Mouse (Mus musculus): ENCODE data around the gene Ube2g1. TPM values are rescaled to one million over a fixed set of nuclear protein-coding genes. Genes with fewer than 3 reads are reported as not detected.
A peak's percentile ranks its signal among the peaks of the same experiment; 100 is the strongest.
"Not testable (repeated sequence)": the region's sequence is repeated elsewhere in the genome, so short reads cannot be mapped to it uniquely, and the experiment has no call there.

Ube2g1 gene
- total RNA-seq, 2 experiments from 2014 or later, result 49.8 to 50.8 TPM

DNA sequence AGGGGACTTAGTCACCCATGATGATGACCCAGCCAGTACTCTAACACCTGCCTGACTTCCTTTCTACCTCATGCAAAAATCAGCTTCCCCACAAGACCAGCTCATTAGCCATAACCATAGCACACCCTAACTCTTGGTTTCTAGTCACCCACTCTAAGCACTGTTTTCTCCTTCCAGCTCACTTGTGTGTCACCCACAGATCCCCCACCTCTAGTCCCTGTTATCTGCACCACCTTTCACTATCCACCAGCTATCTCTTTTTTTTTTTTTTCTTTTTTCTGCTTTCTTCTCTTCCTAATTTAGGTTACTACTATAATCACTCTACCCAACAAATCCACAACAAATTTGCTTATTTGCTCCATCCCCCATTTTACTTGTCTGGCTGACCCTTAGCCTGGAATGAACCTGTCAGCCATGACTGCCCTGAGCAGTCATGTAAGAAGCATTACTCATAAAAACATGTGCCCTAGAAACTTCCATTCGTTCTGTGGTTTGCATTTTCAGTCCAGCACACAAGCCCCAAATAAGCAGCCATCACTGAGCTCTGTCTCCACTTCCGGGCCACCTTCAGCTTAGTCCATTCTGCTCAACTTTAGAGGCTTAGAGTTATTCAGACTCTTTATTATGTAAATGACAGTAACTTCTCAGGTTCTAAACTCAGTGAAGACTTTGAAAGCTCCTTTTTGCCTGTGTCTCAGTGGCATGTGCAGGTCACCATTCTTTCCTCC lies 11.9 kb upstream of the Ube2g1 start:
- no peak for DNase-seq (ENCODE audit: low spot score in 2 of 2)

DNA sequence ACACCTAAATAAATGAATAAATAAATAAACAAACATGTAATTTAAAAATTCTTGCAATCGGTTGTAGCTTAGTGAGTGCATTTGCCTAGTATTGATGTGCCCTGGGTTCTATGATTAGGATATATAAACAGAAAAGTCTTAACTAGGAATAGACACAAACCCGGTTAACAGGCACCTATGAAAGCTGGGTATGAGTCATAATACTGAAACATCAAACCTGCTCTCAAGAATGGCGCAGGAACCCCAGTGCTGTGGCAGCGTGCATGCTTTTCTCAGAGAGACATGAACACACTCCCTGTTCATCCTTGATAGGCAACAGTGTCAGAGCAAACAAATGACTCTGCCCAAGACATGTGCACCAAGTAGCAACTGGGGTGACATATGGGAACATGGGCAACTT lies 9.3 kb upstream of the Ube2g1 start:
- DNase-seq (ENCODE audit: low spot score in 2 of 2), result no peak

DNA sequence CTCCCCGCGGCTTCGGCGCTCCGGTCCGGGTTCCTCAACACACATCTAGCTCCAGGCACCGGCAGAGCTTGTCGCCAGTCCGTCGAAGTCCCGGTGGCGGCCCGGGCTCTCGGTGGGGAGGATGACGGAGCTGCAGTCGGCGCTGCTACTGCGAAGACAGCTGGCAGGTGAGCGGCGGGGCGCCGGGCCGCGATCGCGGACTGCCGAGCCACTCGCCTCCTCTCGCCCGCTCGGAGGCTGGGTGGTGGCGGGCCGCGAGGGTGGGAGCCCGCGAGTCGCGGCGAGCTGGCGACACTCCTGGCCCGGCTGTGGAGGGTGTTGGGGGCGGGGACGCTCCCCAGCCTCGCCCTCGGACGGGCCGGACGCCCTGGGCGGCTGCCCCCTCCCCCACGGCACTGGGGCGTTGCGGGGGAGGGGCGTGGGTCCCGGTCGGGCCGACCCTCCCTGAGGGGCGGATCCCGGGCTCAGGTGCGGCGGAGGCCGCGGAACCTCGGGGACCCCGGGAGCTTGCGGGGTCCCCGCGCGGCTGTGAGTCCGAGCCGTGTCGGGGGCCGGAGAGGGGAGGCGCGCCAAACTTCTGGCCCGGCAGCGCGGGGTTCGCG lies 487 bp downstream of the Ube2g1 start:
- DNase-seq (ENCODE audit: low spot score in 2 of 2), result peak in 1 of 2 experiments; percentile 57

DNA sequence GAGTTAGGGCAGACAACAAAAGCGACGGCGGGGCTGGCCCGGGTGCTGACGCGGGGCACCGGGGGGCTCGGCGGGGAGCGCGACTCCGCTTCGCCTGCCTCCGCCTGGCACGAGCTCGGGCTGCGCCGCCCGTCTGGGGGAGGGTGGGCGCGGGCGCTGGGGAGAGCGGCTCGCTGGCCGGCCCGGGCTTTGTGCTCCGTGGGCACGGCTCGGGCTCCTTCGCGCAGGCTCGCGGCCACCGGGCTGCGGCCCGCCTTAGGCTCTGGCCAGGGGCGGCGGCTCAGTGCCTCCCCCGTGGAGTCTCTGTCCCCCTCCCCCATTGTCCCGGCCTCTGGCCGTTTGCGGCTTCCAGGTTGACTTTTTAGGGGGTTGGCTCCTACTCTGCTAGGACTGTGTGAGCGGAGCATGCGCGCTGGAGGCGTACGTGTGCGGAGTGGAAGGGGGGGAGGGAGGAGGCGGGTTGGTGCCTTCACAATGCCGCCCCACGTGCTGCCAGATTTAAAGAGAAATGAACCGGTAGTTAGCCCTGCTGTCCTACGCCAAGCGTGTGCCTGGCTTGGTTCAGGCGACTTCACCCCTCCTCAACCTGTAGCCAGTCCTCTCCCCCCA lies 1.1 kb downstream of the Ube2g1 start:
- peak; percentile 87 to 93 for DNase-seq (ENCODE audit: low spot score in 2 of 2)

DNA sequence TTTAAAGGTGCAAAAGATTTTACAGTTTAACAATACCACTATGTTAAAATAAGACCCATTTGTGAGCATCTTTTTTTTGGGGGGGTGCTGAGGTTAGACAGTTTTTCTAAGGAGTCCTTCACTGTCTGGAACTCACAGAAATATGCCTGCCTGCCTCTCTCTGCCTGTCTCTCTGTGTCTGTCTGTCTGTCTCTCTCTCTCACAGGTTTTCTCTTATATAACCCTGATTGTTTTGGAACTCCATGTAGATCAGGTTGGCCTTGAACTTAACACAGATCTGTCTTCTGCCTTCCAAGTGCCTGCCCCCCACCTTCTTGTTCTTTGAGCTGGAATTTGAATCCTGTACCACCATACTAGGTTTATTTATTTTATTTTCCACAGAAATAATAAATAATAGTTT lies 2.2 kb downstream of the Ube2g1 start:
- no peak for DNase-seq (ENCODE audit: low spot score in 2 of 2)

DNA sequence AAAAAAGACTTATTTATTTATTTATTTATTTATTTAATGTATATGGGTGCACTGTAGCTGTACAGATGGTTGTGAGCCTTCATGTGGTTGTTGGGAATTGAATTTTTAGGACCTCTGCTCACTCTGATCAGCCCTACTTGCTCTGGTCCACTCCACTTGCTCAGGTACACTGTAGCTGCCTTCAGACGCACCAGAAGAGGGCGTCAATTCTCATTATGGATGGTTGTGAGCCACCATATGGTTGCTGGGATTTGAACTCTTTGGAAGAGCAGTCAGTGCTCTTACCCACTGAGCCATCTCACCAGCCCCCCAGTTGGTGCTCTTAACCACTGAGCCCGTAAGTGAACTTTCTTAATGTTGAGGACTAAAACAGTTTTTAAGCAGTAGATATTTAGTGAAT lies 7.3 kb downstream of the Ube2g1 start:
- not testable (repeated sequence) for DNase-seq (ENCODE audit: low spot score in 2 of 2)

DNA sequence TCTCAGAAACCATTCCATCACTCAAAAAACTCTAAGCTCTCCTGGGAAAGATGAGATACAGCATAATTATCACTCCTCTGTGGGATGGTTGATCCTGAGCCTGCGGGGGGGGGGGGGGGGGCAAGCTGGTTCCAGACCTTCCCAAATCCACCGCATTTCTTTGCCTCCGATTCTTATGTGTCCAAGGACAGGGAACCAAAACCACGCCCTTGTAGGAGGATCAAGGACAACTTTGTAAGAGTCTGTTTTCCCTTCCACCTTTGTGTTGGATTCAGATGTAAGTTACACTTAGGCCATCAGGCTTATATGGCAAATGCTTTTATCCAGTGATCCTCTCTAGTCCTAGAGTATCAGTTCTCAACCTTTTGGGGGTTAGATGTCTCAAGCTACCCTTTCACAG lies 8.8 kb downstream of the Ube2g1 start:
- no peak for DNase-seq (ENCODE audit: low spot score in 2 of 2)

DNA sequence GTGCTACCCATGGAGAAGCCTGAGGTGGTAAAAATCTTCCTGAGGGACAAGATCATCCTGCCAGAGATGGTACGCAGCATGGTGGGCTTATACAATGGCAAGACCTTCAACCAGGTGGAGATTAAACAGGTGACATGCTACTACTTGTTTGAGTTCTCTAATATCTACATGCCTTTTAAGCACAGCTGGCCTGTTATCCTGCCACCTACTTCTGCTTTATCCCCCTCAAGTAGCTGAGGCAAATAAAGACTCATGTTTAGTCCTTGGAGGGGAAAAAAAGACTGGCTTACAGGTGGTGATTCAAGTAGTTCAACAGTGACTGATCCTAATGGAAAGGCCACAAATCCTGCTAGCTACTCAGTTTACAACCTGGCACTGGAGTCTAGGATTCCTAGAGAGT lies 11.4 kb downstream of the Ube2g1 start:
- no peak for DNase-seq (ENCODE audit: low spot score in 2 of 2)

DNA sequence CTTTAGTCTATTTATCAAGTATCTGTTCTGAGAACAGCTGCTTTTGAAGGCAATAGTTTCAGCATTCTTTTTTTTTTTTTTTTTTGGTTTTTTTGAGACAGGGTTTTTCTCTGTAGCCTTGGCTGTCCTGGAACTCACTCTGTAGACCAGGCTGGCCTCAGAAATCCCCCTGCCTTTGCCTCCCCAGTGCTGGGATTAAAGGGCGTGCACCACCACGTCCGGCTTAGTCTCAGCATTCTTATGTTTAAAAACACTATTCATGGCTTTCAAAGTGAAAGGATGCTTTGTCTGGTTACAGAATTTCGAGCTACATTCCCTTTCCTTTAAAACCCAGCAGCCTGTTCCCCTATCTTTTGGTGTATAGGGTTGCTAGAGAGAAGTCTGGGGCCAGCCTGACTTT lies 35.6 kb downstream of the Ube2g1 start:
- DNase-seq (ENCODE audit: low spot score in 2 of 2), result no peak

DNA sequence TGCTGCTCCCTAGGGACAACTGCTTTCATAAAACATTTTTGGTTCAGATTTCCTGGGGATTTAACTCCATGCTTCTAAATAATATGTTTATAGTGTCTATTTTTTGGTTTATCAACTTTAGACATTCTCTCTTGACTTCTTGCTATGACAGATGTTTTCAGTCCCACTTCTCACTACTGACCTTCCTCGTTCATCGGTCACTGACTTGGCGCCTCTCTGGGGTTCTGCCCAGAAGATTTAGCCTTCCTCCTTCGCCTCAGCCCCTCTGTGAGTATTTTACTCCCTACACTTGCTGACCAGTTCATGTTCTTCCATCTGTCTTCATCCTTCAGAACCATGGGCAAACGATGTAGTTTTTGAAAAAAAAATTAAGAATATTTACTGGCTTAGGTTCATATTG lies 38.3 kb downstream of the Ube2g1 start:
- no peak for DNase-seq (ENCODE audit: low spot score in 2 of 2)

DNA sequence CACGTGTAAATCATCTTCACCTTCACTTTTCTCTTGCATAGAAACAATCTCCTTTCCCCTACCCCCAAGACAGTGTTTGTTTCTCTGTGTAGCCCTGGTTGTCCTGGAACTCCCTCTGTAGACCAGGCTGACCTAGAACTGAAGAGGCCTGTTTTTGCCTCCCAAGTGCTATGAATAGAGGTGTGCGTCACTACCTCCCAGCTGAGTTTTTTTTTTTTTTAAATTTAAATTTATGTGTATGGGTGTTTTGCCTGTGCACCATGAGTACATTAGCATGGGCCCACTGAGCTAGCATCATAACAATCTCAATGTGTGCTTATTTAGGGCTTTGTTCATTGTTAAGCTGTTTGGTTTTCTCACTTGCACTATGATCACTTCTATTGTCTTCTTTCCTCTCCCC lies 43.3 kb downstream of the Ube2g1 start:
- DNase-seq (ENCODE audit: low spot score in 2 of 2), result no peak

DNA sequence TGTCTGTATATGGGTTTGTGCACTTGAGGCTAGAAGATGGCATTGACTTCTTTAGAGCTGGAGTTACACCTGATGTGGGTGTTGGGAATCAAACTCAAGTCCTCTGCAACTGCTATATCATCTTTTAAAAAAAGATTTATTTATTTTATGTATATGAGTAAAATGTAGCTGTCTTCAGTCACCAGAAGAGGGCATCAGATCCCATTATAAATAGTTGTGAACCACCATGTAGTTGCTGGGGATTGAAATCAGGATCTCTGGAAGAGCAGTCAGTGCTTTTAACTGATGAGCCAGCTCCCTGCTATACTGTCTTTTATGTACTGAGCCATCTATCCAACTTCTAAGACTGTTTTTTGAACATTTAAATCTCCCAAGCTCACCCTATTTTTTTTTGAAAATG lies 52.8 kb downstream of the Ube2g1 start:
- DNase-seq (ENCODE audit: low spot score in 2 of 2), result no peak

DNA sequence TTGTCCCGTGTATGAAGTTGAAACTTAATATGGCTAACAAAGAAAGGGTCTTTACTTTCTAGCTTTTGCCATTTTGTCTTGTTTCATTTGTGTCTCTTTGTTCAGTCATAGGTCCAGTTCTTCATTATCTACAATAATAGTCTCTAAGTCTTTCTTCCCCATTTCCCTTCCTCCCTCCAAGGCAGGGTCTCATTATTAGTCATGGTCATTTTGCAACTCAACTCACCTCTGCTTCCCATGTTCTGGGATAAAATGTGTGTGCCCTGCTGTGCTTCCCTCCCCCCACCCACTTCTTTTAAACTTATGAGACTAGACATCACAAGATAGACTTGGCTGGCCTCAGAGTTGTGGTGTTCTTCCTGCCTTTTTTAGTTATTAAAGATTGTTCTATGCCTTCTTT lies 53.3 kb downstream of the Ube2g1 start:
- DNase-seq (ENCODE audit: low spot score in 2 of 2), result no peak

DNA sequence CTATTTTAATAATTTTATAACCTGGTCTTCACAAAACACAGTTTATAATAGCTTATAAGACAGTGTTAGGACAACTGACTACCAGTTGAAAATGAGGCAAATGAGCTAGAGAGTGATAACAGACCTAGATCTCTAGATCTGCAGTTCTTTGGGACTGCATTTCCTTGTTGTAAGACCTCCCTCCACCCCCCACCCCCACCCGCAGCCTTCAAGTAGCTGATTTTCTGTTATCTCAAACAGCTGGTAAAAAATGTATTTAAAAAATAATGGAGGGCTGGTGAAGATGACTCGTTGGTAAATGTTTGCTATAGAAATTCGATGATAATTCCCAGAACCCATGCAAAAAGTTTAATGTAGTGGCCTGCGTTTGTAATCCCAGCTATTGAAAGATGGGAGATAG lies 57.6 kb downstream of the Ube2g1 start:
- no peak for DNase-seq (ENCODE audit: low spot score in 2 of 2)

DNA sequence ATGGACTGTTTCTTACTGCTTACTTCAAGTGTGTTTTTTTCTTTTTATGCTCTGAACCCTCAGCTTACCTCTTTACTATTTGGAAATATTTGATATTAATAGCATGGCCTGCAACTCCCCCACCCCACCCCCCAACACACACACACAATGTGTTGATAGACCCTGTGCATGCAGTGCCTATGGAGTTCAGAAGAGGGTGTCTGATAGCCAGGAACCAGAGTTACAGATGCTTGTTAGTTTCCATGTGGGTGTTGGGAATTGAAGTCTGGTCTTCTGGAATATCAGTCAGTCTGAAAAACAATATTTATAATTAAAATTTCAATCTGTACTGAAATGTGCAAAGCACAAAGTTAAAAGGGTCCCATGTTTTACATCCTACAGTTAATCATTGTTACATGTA lies 63.6 kb downstream of the Ube2g1 start:
- no peak for DNase-seq (ENCODE audit: low spot score in 2 of 2)

DNA sequence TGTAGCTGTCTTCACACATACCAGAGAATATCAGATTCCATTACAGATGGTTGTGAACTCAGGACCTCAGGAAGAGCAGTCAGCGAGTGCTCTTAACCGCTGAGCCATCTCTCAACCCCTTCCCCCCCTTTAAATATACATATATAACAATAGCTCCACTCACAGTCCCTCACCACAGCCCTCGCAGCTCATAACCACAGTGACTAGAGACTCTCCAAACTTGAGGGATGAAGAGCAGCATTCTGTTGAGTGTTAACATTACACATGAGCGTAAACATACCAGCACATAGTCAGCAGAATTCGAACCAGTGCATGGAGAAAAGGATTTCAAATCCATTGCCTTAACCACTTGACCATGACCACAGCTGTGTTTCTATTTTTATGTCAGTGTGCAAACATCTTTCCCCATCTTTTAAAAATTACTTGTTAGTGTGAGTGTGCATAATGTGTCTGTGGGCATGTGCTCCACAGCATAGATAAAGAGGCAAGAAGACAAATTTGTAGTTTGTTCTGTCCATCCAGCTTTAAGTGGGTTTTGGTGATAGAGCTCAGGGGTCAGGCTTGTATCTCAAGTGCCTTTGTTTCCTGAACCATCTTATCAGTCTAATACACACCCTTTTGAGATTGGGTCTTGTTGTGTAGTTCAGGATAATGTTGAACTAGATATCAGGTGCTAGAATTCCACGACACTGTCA lies 64.4 kb downstream of the Ube2g1 start:
- DNase-seq (ENCODE audit: low spot score in 2 of 2), result no peak

DNA sequence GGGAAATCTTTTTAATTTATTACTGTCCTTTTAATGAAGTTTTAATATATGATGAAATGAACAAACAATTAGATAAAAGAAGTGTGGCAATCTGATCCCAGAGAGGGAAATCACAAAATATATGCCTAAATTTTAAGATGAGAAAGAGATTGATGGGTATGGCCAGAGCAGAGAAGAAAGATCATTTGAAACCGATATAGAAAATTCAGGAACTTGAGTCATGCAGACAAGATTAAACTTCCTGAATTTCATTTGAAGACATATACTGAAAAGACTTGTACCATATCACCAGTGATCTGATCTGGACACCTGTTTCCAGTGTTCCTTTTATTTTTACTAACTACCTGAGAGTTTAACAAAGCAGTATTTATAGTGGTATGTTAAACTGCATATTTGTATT lies 65.4 kb downstream of the Ube2g1 start:
- no peak for DNase-seq (ENCODE audit: low spot score in 2 of 2)

DNA sequence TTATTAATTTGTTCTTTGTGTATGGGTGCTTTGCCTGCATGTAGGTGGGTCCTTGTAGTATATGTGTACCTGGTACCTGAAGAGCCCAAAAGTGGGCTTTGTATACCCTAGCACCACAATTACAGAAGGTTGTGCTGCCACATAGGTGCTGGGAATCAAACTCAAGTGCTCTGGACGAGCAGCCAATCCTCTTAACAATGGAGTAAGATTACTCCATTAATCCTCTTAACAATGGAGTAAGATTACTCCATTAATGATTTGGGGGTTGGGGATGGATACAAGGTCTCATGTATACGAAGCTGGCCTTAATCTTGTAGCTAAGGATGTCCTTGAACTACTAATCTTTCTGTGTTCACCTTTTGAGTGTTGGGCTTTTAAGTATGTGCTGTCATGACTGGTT lies 68.2 kb downstream of the Ube2g1 start:
- DNase-seq (ENCODE audit: low spot score in 2 of 2), result no peak

DNA sequence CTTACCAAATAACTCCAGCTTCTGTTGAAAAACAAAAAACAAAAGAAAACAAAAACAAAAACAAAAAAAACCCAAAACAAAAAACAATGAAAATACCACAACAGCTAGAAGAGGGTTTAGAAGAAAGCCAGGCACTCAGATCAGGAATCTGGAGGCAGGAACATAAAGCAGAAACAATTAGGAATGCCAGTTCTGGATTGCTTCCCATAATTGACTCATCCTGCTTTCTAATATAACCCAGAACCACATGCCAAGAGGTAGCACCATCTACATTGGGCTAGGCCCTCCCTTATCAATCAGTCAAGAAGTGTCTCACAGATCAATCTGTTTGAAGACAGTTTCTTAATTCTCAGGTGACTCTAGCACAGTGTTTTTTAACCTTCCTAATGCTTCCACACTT lies 73.6 kb downstream of the Ube2g1 start:
- no peak for DNase-seq (ENCODE audit: low spot score in 2 of 2)

DNA sequence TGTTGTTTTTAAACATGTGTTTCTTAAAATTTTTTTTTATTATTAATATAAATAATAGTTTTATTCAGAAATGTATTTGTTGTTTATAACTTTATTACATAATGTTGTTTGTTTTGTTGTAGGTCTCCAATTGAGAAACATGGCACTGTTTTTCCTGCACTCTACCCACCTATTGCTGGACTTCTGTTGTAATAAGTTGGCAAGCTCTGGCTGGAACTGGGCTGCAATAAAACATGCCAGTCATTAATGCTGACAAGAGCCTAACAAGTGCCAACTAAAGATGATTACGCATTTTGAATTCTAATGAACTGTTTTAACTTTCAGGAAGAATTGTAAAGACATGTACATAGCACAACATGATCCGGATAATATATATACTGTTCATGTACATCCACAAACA lies 76.3 kb downstream of the Ube2g1 start:
- DNase-seq (ENCODE audit: low spot score in 2 of 2), result no peak

DNA sequence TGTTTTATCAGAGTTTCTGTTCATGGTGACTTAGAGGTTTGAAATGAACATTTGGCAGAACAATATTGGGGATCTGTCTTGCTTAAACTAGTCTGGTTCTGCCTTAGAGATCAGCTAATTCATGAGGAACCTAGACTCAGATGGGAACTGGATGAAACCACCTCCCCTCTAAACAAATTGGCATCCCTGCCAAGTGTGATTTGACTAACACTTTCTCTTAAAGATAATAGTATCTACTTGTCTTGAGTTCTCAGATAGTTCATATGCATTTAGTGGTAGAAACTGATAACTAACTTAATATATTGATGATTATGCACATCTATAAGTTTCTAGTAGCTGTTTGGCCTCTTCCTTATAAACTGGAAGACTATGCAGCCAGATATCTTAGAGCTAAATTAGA lies 79.6 kb downstream of the Ube2g1 start:
- DNase-seq (ENCODE audit: low spot score in 2 of 2), result no peak

DNA sequence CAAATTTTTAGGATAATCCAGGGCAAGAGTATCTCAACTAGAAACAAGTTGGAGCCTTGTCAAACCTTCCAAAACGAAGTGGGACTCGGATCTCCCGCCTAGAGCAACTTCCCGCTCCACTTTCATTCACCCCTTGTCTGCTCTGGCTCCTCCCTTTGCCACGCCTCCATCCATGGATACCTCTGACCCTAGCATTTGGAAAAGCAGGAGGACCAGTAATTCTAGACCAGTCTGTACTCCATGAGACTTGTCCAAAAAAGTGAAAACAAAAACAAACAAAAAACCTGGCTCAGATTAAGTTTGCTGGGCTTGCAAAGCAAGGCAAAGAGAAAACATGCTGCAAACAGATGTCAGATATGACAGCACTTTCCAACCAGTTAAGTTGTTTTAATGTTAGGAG lies 81.2 kb downstream of the Ube2g1 start:
- no peak for DNase-seq (ENCODE audit: low spot score in 2 of 2)

All from layer of hippocampus, postnatal 14 days (tissue).